Mouse (Mus musculus) cerebellum, adult 9-10 months (tissue): Measurements from ENCODE around the gene Tbcb.
"Not testable (repeated sequence)": the region's sequence is repeated elsewhere in the genome, so short reads cannot be mapped to it uniquely, and the experiment has no call there.

ENCODE experiments used
- DNase-seq: peaks from one replicate; pipeline ENCODE4 v3.0.0; 2022

Gene Tbcb

GRCm38 (mm10) chr7:30221433-30221832, 10.6 kb downstream of the Tbcb start:
- no peak for DNase-seq

GRCm38 (mm10) chr7:30220008-30220356, 12.1 kb downstream of the Tbcb start:
- no peak for DNase-seq

GRCm38 (mm10) chr7:30219293-30220007, 12.6 kb downstream of the Tbcb start:
- no peak for DNase-seq

- DNase-seq, result peak; percentile 52
These were observed 14.8 kb downstream of the Tbcb start for GRCm38 (mm10) chr7:30217277-30217676.

- DNase-seq, result peak; percentile 83
These were observed 15.3 kb downstream of the Tbcb start for GRCm38 (mm10) chr7:30216723-30217151.

- no peak for DNase-seq
These were observed 16.2 kb downstream of the Tbcb start for GRCm38 (mm10) chr7:30215875-30216274.

GRCm38 (mm10) chr7:30213881-30214280, 18.2 kb downstream of the Tbcb start:
- DNase-seq, result no peak

- DNase-seq, result no peak
These were observed 21.0 kb downstream of the Tbcb start for GRCm38 (mm10) chr7:30211025-30211424.

- DNase-seq, result not testable (repeated sequence)
These were observed 25.7 kb downstream of the Tbcb start for GRCm38 (mm10) chr7:30206364-30206763.

- DNase-seq, result peak; percentile 88
These were observed 26.7 kb downstream of the Tbcb start for GRCm38 (mm10) chr7:30205383-30205782.

- no peak for DNase-seq
These were observed 27.7 kb downstream of the Tbcb start for GRCm38 (mm10) chr7:30204380-30204779.

GRCm38 (mm10) chr7:30202895-30203690, 29.0 kb downstream of the Tbcb start:
- peak; percentile 80 for DNase-seq

GRCm38 (mm10) chr7:30200661-30201060, 31.4 kb downstream of the Tbcb start:
- not testable (repeated sequence) for DNase-seq

- DNase-seq, result no peak
These were observed 31.9 kb downstream of the Tbcb start for GRCm38 (mm10) chr7:30200200-30200599.

GRCm38 (mm10) chr7:30199498-30200139, 32.5 kb downstream of the Tbcb start:
- peak; percentile 46 for DNase-seq

GRCm38 (mm10) chr7:30198481-30198971, 33.5 kb downstream of the Tbcb start, which contains the start of gene Capns1:
TSS of gene Capns1 (minus strand) at chr7:30198811.
- peak; percentile 77 for DNase-seq

- DNase-seq, result peak; percentile 35
These were observed 34.4 kb downstream of the Tbcb start for GRCm38 (mm10) chr7:30197592-30198129.

- DNase-seq, result peak; percentile 46
These were observed 35.9 kb downstream of the Tbcb start for GRCm38 (mm10) chr7:30196171-30196570.

GRCm38 (mm10) chr7:30195461-30195860, 36.6 kb downstream of the Tbcb start:
- no peak for DNase-seq

GRCm38 (mm10) chr7:30194884-30195283, 37.2 kb downstream of the Tbcb start:
- peak; percentile 94 for DNase-seq

GRCm38 (mm10) chr7:30194101-30194831, 37.8 kb downstream of the Tbcb start:
- peak; percentile 72 for DNase-seq

GRCm38 (mm10) chr7:30193581-30194100, 38.4 kb downstream of the Tbcb start:
- DNase-seq, result peak; percentile 90
